Mouse (Mus musculus) embryonic facial prominence, embryonic 10.5 days (tissue): ENCODE results near the gene Nrsn2. TPM values are rescaled to one million over a fixed set of nuclear protein-coding genes. Genes with fewer than 3 reads are reported as not detected.

ENCODE experiments used
- DNase-seq: peaks from one replicate; pipeline ENCODE4 v3.0.0-alpha.2; 2017; ENCODE audit warnings: low spot score
- H3K27ac ChIP-seq: fragments of 300-500 bp; sonication (generic); replicated peaks from 2 replicates; pipeline ENCODE4 v1.5.1; 2016; ENCODE audit warnings: mild to moderate bottlenecking
- H3K27me3 ChIP-seq: fragments of 300-500 bp; sonication (generic); replicated peaks from 2 replicates; pipeline ENCODE4 v1.6.1; 2016; ENCODE audit warnings: low read depth, mild to moderate bottlenecking; ENCODE audit not compliant: poor library complexity, severe bottlenecking
- H3K36me3 ChIP-seq: fragments of 300-500 bp; sonication (generic); replicated peaks from 2 replicates; pipeline ENCODE4 v1.6.1; 2016; ENCODE audit warnings: mild to moderate bottlenecking, moderate library complexity
- H3K4me1 ChIP-seq: fragments of 300-500 bp; sonication (generic); 2 replicates; pipeline ENCODE4 v1.6.1; 2016
- H3K4me3 ChIP-seq: fragments of 300-500 bp; sonication (generic); 2 replicates; pipeline ENCODE4 v1.5.1; 2016; ENCODE audit warnings: mild to moderate bottlenecking, moderate library complexity
- H3K9me3 ChIP-seq: fragments of 300-500 bp; sonication (generic); 2 replicates; pipeline ENCODE4 v1.6.1; 2016; ENCODE audit warnings: mild to moderate bottlenecking
- WGBS: fragments of 180-500 bp; shearing (Covaris S2); methylation state at CpG from one replicate; pipeline ENCODE4 v1.1.7; 2016; 5-methylcytosine and 5-hydroxymethylcytosine counted together
- polyA plus RNA-seq: library from polyadenylated mRNA; unstranded; fragments of >200 nt; fragmentation: Nextera tagmentation; extraction: Ambion mirVana; gene quantifications from 2 replicates; pipeline ENCODE4 v1.2.1, GENCODE M21; 2016

Nrsn2 gene
- 0.87 and 2.5 TPM in 2 replicates for polyA plus RNA-seq

DNA sequence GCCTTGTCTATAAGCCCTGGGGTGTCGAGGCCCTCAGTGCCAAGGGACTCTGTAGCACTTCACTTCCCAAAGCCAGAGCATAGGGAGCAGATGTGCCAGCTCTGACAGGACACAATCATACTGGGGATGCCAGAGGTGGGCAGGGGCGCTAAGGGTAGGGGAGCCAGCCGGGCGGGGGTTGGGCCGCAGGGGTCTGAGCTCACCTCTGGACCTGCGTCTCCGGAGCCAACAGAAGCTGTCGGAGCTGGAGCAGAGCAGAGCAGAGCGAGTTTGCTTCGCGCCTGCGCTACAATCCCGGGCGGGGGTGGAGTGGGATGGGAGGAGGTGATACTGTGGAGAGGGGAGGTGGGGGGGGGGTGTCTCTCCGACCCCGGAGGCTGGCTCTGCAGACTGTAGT, at the start of gene Nrsn2:
Nrsn2 (minus strand) TSS at position 294 of the 397 bp plus-strand sequence.
- H3K27ac ChIP-seq: peak within 1 kb of the TSS; percentile 69
- no peaks in the 10 kb centered on the region for H3K9me3 ChIP-seq
- peaks cover 48% of the 10 kb centered on the region for H3K27me3 ChIP-seq
- 4% methylated on average over 16 of the region's 16 CpGs for WGBS
- H3K4me3 ChIP-seq: peak within 1 kb of the TSS; percentile 47
- H3K36me3 ChIP-seq: no peaks in the 10 kb centered on the region
- DNase-seq: peak; percentile 67
- H3K4me1 ChIP-seq: peaks cover 30% of the 10 kb centered on the region

DNA sequence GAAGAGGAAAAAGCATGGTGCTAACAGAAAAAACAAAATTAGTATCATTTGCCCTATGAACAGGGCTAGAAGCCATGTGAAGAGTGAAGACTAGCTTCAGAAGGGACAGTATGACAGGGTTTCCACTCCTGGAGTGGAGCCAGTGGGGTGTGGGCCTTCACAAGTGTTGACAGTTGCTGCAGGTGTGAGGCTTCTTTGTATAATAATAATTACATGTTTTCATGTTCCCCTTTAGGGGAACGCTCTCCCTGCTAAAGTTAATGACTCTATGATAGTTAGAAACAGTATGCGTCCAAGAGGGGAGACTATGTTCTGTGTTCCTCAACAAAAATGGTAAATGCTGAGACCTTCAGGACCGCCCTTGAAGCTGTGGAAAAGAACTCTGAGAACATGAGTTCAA, 39.3 kb upstream of the Nrsn2 start:
- peaks cover 10% of the 10 kb centered on the region; the same call in 1 of the 2 replicates for H3K36me3 ChIP-seq
- peaks cover 33% of the 10 kb centered on the region for H3K4me1 ChIP-seq
- no peaks in the 10 kb centered on the region for H3K27me3 ChIP-seq
- H3K27ac ChIP-seq: peak overlapping the region; percentile 100
- peak overlapping the region; percentile 70 for H3K4me3 ChIP-seq
- WGBS: 94% methylated on average over 3 of the region's 3 CpGs
- peaks cover 5% of the 10 kb centered on the region; the same call in 1 of the 2 replicates for H3K9me3 ChIP-seq
- DNase-seq: no peak

DNA sequence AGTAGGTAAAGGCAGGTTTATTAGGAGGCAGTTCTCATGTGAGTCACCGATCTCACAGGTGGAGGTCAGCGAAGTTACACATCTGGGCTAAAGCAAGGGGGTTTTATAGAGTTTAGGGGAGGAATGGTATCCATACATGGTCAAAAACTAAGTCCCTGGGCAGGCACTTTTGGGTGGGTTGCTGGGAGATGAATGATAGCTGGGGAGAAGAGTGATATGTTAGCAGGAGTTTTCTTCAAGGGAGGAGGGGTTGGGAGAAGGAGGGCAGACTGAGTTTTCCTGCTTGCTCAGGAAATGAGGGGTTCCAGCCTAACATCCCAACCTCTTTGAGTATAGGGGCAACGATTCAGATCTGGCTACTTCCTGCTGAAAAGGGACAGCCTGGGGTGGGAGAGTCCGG, 38.8 kb upstream of the Nrsn2 start, which contains the start of gene 6820408C15Rik:
6820408C15Rik (plus strand) TSS at position 301 of the 400 bp plus-strand sequence.
- no peak for DNase-seq
- Histone ChIP-seq H3K27ac (peak within 1 kb of the TSS; percentile 100), H3K9me3 (peaks cover 5% of the 10 kb centered on the region; the same call in 1 of the 2 replicates), H3K27me3 (no peaks in the 10 kb centered on the region), H3K36me3 (peaks cover 10% of the 10 kb centered on the region; the same call in 1 of the 2 replicates), H3K4me3 (peak within 1 kb of the TSS; percentile 70), H3K4me1 (peaks cover 38% of the 10 kb centered on the region)
- WGBS: 26% methylated on average over 4 of the region's 4 CpGs

DNA sequence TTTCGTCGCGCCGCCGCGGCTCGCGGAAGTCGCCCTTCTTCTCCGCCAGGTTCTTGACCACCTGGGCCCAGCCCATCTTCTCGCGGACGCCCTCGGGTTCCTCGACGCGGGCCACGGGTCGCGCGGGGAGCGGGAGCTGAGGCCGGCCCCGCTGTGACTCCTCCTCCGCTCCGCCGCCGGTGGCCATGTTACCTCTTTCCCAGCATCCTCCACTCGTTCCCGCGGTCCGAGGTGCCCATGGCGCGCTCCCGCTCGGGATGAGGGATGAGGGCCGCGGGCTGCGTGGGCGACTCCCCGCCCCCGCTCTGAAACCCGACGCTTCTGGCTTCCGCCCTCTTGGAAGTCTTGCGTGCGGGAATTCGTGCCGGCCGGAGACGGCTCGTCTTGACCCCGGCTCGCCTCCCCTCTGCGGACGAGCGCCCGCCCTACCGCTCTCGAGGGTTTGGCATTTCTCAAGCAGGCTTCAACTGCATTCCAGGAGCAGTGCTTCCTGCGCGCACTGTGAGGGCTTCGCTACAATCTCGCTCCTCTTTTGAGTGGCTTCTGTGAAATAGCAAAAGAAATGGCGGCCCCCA, 38.2 kb upstream of the Nrsn2 start, which contains the start of gene Zcchc3:
Zcchc3 (minus strand) TSS at position 437 of the 575 bp plus-strand sequence.
- Histone ChIP-seq H3K36me3 (peaks cover 10% of the 10 kb centered on the region; the same call in 1 of the 2 replicates), H3K27me3 (no peaks in the 10 kb centered on the region), H3K9me3 (peaks cover 5% of the 10 kb centered on the region; the same call in 1 of the 2 replicates), H3K27ac (peak within 1 kb of the TSS; percentile 100), H3K4me1 (peaks cover 44% of the 10 kb centered on the region), H3K4me3 (peak within 1 kb of the TSS; percentile 70)
- under 1% methylated on average over 65 of the region's 65 CpGs for WGBS
- DNase-seq: peak; percentile 97

- Histone ChIP-seq H3K4me1 (peaks cover 51% of the 10 kb centered on the region), H3K36me3 (peaks cover 10% of the 10 kb centered on the region; the same call in 1 of the 2 replicates), H3K27ac (peak overlapping the region; percentile 100), H3K4me3 (peak overlapping the region; percentile 70), H3K27me3 (no peaks in the 10 kb centered on the region), H3K9me3 (peaks cover 5% of the 10 kb centered on the region; the same call in 1 of the 2 replicates)
- WGBS: under 1% methylated on average over 86 of the region's 86 CpGs
- peak; percentile 62 for DNase-seq
Measured at GRCm38 (mm10) chr2:152413765-152414584, 37.5 kb upstream of the Nrsn2 start.

- peak overlapping the region; percentile 100 for H3K27ac ChIP-seq
- WGBS: 1% methylated on average over 21 of the region's 21 CpGs
- peaks cover 53% of the 10 kb centered on the region for H3K4me1 ChIP-seq
- no peak for DNase-seq
- peaks cover 10% of the 10 kb centered on the region; the same call in 1 of the 2 replicates for H3K36me3 ChIP-seq
- peaks cover 5% of the 10 kb centered on the region; the same call in 1 of the 2 replicates for H3K9me3 ChIP-seq
- H3K4me3 ChIP-seq: peak overlapping the region; percentile 70
- H3K27me3 ChIP-seq: no peaks in the 10 kb centered on the region
Measured at GRCm38 (mm10) chr2:152413158-152413764, 36.8 kb upstream of the Nrsn2 start.

DNA sequence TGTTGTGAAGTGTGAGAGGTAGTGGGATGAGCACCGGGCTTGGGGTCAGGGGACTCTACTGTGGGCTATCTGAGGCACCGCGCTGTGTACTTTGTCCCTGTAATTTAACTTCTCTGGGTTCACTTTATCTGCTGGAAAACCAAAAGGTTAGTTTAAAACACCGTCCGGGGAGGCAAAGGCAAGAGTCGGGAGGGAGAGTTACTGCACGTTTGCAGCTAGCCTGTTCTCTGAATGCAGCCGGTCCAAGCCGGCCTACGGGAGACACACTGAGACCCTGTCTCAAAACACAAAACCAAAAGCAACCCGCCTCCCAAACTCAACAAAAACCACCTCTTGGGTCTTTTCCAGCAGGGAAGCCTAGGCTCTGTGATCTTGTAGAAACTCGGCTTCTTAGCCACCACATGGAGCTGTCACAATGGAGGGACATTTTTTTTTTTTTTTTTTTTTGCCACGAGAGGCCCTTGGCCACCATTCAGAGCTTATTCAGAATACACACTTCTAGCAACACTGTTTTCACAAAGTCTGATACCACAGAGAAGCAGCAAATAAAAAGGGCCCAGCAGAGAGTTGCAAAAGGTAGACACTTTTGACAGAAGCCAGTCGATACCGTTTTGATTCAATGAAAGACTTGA, 36.2 kb upstream of the Nrsn2 start:
- H3K4me1 ChIP-seq: peaks cover 53% of the 10 kb centered on the region
- H3K4me3 ChIP-seq: peak overlapping the region; percentile 70
- DNase-seq: peak; percentile 47
- WGBS: 3% methylated on average over 15 of the region's 15 CpGs
- H3K27me3 ChIP-seq: no peaks in the 10 kb centered on the region
- peak overlapping the region; percentile 100 for H3K27ac ChIP-seq
- peaks cover 5% of the 10 kb centered on the region; the same call in 1 of the 2 replicates for H3K9me3 ChIP-seq
- H3K36me3 ChIP-seq: peaks cover 10% of the 10 kb centered on the region; the same call in 1 of the 2 replicates

DNA sequence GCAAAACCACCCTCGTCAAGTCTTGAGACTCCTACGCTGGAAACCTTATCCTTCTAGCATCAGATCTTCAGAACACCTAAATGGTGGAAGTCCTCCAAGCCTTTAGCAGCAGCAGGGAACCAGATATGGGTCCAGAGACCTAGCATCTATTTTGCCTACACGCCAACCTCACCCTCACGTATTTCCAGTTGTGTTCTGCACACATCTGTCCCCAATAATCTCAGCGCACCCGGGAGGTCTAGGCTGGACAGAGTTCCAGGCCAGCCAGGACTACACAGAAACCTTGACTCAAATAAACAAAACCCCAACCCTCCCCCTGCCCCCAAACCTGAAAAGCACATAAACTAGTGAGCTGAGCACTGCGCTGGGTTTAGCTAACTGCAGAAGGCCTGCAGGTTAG, 35.0 kb upstream of the Nrsn2 start:
- DNase-seq: peak; percentile 71
- Histone ChIP-seq H3K27ac (peak overlapping the region; percentile 100), H3K9me3 (peaks cover 5% of the 10 kb centered on the region; the same call in 1 of the 2 replicates), H3K27me3 (no peaks in the 10 kb centered on the region), H3K4me3 (peak overlapping the region; percentile 70), H3K36me3 (peaks cover 10% of the 10 kb centered on the region; the same call in 1 of the 2 replicates), H3K4me1 (peaks cover 60% of the 10 kb centered on the region)
- under 1% methylated on average over 7 of the region's 7 CpGs for WGBS

- peaks cover under 1% of the 10 kb centered on the region; the same call in 1 of the 2 replicates for H3K9me3 ChIP-seq
- peak overlapping the region; percentile 100 for H3K27ac ChIP-seq
- H3K36me3 ChIP-seq: peaks cover 6% of the 10 kb centered on the region; the same call in 1 of the 2 replicates
- H3K4me1 ChIP-seq: peaks cover 65% of the 10 kb centered on the region
- under 1% methylated on average over 15 of the region's 15 CpGs for WGBS
- H3K4me3 ChIP-seq: peak overlapping the region; percentile 70
- DNase-seq: peak; percentile 98
- no peaks in the 10 kb centered on the region for H3K27me3 ChIP-seq
Measured at GRCm38 (mm10) chr2:152410971-152411371, 34.5 kb upstream of the Nrsn2 start.

- WGBS: 78% methylated on average over 6 of the region's 6 CpGs
- H3K27me3 ChIP-seq: no peaks in the 10 kb centered on the region
- peaks cover 5% of the 10 kb centered on the region; the same call in 1 of the 2 replicates for H3K36me3 ChIP-seq
- no peaks in the 10 kb centered on the region for H3K9me3 ChIP-seq
- H3K4me3 ChIP-seq: peak overlapping the region; percentile 70; the same call in 1 of the 2 replicates
- H3K27ac ChIP-seq: peak overlapping the region; percentile 100
- peaks cover 65% of the 10 kb centered on the region for H3K4me1 ChIP-seq
- DNase-seq: no peak
Measured at GRCm38 (mm10) chr2:152409781-152410180, 33.3 kb upstream of the Nrsn2 start.

GRCm38 (mm10) chr2:152406126-152406525, 29.7 kb upstream of the Nrsn2 start:
- peak; percentile 98 for DNase-seq

More at GRCm38 (mm10) chr2:152406126-152406525, 29.7 kb upstream of the Nrsn2 start:
- peak overlapping the region; percentile 53 for H3K4me3 ChIP-seq
- H3K4me1 ChIP-seq: peaks cover 45% of the 10 kb centered on the region
- under 1% methylated on average over 19 of the region's 19 CpGs for WGBS
- H3K9me3 ChIP-seq: no peaks in the 10 kb centered on the region
- no peaks in the 10 kb centered on the region for H3K27me3 ChIP-seq
- H3K36me3 ChIP-seq: no peaks in the 10 kb centered on the region
- peak overlapping the region; percentile 80 for H3K27ac ChIP-seq
